Mouse (Mus musculus): ENCODE data around the gene Tmem178b.

Gene Tmem178b

GRCm38 (mm10) chr6:39872901-39873591 lies at the start of gene Tmem178b:
Gene Tmem178b, plus strand, starts transcription at chr6:39873271.
- DNase-seq: peak; percentile 57 to 69

- DNase-seq: no peak
Measured at GRCm38 (mm10) chr6:39828736-39829135, 44.3 kb upstream of the Tmem178b start.

- no peak for DNase-seq
Measured at GRCm38 (mm10) chr6:39843698-39844342, 29.3 kb upstream of the Tmem178b start.

GRCm38 (mm10) chr6:39847538-39847937 lies 25.5 kb upstream of the Tmem178b start:
- no peak for DNase-seq

GRCm38 (mm10) chr6:39848766-39849165 lies 24.3 kb upstream of the Tmem178b start:
- peak in 1 of 2 experiments; percentile 6 for DNase-seq

- no peak for DNase-seq
Measured at GRCm38 (mm10) chr6:39849667-39850066, 23.4 kb upstream of the Tmem178b start.

- DNase-seq: peak; percentile 76
Measured at GRCm38 (mm10) chr6:39870271-39871135, 2.6 kb upstream of the Tmem178b start.

GRCm38 (mm10) chr6:39871381-39872305 lies 1.4 kb upstream of the Tmem178b start:
- peak; percentile 90 to 91 for DNase-seq

GRCm38 (mm10) chr6:39872306-39872900 lies 668 bp upstream of the Tmem178b start:
- peak in 1 of 2 experiments; percentile 54 for DNase-seq

GRCm38 (mm10) chr6:39875186-39875585 lies 2.1 kb downstream of the Tmem178b start:
- DNase-seq: peak in 1 of 2 experiments; percentile 4

GRCm38 (mm10) chr6:39876444-39876843 lies 3.4 kb downstream of the Tmem178b start:
- no peak for DNase-seq

- no peak for DNase-seq
Measured at GRCm38 (mm10) chr6:39890811-39891210, 17.7 kb downstream of the Tmem178b start.

- no peak for DNase-seq
Measured at GRCm38 (mm10) chr6:39896500-39896899, 23.4 kb downstream of the Tmem178b start.

- DNase-seq: no peak
Measured at GRCm38 (mm10) chr6:39899231-39899630, 26.2 kb downstream of the Tmem178b start.

- no peak for DNase-seq
Measured at GRCm38 (mm10) chr6:39903220-39903773, 30.2 kb downstream of the Tmem178b start.

GRCm38 (mm10) chr6:39903845-39904244 lies 30.8 kb downstream of the Tmem178b start:
- no peak for DNase-seq

- DNase-seq: peak in 1 of 2 experiments; percentile 25
Measured at GRCm38 (mm10) chr6:39914956-39915355, 41.9 kb downstream of the Tmem178b start.

GRCm38 (mm10) chr6:39915636-39916281 lies 42.7 kb downstream of the Tmem178b start:
- DNase-seq: peak; percentile 23 to 32

GRCm38 (mm10) chr6:39916514-39916913 lies 43.4 kb downstream of the Tmem178b start:
- DNase-seq: no peak

- DNase-seq: no peak
Measured at GRCm38 (mm10) chr6:39917242-39917641, 44.2 kb downstream of the Tmem178b start.

- DNase-seq: no peak
Measured at GRCm38 (mm10) chr6:39917729-39918128, 44.7 kb downstream of the Tmem178b start.
